Mouse (Mus musculus): ENCODE measurements at regions not wholly inside any gene's neighbourhood (a gene's known extent, or its start where the extent isn't known, plus 50 kb on each side); places are given as distances from the start of the nearest gene placed in this dataset.

DNA sequence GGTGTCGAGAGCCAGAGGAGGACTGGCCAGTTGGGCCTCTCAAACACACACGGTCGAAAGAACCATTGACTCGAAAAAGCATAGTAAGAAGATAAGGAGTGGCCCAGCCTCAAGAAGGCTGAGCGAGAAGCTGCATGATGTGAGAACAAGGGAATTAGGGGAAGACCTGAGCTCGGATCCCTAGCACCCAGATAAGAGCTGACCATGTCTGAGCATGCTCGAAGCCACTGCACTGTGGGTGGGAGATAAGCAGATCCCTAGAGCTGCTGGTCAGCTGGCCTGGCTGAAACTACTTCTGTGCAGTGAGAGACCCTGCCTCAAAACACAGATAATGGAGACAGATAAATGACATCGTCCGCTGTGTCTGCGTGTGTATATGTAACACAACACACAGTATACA, 111.8 kb upstream of the Tmem189 start:
- Histone ChIP-seq H3K27ac (ENCODE audit: insufficient read depth, low read length) (no peak overlapping the region), H3K4me1 (ENCODE audit: control insufficient read depth, insufficient read depth, low read length) (no peaks in the 10 kb centered on the region), H3K4me3 (ENCODE audit: insufficient read depth, low read length) (no peak overlapping the region)
- TF ChIP-seq POLR2A (IDR thresholded peaks at IDR 0.05; ENCODE audit: extremely low read depth, insufficient read depth, low read length) (no peak), CTCF (IDR thresholded peaks at IDR 0.05; ENCODE audit: extremely low read depth, insufficient read depth, low read length) (no peak)

DNA sequence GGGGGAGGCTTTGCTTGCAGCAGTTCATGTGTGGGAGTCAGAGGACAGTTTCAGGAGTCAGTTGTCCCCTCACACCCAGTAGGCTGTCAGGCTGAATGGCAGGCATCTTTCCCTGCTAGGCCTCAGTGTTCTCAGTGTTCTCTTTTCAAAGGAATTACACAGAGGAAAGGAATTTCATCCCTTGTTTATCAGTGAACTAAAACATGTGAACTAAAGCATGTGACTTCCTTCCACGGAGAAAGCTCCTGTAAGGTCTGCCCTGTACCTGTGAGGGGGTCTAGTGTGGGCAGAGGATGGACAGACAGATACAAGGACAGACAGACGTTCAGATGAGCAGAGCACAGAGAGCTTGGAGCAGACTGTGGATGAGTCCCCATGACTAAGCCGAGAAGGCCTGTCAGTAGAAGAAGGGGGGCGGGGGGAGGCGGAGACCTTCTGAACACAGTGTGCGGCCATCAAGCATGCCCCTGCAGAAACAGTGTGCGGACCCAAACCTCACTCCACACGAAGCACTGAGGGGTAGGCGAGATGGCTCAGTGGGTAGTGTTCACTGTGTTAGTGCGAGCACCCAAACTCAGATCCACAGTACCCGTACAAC, 111.1 kb upstream of the Tmem189 start:
- no peak for TF ChIP-seq POLR2A (IDR thresholded peaks at IDR 0.05; ENCODE audit: extremely low read depth, insufficient read depth, low read length)
- no peak for TF ChIP-seq CTCF (IDR thresholded peaks at IDR 0.05; ENCODE audit: extremely low read depth, insufficient read depth, low read length)
- Histone ChIP-seq H3K4me3 (ENCODE audit: insufficient read depth, low read length) (no peak overlapping the region), H3K4me1 (ENCODE audit: control insufficient read depth, insufficient read depth, low read length) (no peaks in the 10 kb centered on the region), H3K27ac (ENCODE audit: insufficient read depth, low read length) (no peak overlapping the region)

DNA sequence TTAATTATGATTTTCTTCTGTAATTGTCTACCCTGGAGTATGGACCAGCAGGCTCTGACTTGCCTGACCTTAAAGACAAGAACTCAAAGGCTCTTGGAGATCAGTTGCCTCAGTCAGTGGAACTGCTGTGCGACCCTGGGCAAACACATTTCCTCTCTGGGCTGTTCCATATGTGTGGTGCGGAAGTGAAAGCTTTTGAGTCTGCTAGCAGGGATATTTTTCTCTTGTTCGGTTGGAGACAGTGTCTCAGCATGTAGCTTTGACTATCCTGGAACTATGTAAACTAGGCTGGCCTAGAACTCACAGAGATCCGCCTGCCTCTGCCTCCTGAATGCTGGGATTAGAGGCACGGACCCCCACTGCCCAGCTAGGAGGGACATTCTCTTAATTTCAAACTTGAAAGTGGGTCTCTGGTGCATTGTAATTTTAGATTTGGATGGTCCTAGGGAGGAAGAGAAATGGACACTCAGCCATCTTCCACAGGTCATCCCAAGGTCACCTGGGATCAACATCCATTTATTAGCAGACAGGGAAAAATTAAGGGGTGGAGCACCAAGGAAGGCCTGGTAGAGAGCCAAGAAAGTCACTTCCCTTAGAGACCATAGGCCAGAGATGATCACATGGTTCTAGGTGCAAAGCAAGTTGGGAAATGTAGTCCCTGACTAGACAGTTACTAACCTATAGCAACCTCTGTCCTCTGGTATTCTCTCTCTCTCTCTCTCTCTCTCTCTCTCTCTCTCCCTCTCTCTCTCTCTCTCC, 110.2 kb upstream of the Tmem189 start:
- TF ChIP-seq POLR2A (IDR thresholded peaks at IDR 0.05; ENCODE audit: extremely low read depth, insufficient read depth, low read length) (no peak), CTCF (IDR thresholded peaks at IDR 0.05; ENCODE audit: extremely low read depth, insufficient read depth, low read length) (no peak)
- H3K4me3 ChIP-seq (ENCODE audit: insufficient read depth, low read length), result no peak overlapping the region
- no peak overlapping the region for H3K27ac ChIP-seq (ENCODE audit: insufficient read depth, low read length)
- no peaks in the 10 kb centered on the region for H3K4me1 ChIP-seq (ENCODE audit: control insufficient read depth, insufficient read depth, low read length)

DNA sequence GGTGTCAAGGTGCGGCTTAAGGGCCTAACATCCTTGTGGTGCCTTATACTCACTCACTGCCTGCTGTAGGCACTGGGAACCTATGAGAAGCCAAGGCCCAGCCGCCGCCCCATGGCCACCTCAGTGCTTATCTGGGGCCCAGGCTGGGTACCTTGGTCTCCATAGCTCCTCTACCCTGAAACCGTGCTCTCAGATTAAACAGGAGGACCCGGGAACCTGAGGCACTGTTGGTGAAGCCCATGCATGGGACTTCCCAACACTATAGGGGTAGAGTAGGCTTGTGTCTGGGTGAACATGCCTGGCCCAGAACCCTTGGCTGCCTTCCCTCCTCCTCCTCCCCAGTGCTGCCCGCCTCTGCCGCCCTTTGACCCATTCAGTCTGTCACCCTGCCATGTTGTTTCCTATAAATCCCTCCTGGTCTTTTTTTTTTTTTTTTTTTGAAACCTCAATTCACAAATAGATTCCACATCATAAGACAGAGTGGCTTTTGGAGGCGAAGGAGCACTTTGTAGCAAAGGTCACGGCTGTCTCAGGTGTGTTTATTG, 109.4 kb upstream of the Tmem189 start:
- TF ChIP-seq CTCF (IDR thresholded peaks at IDR 0.05; ENCODE audit: extremely low read depth, insufficient read depth, low read length) (no peak), POLR2A (IDR thresholded peaks at IDR 0.05; ENCODE audit: extremely low read depth, insufficient read depth, low read length) (no peak)
- H3K27ac ChIP-seq (ENCODE audit: insufficient read depth, low read length), result no peak overlapping the region
- no peaks in the 10 kb centered on the region for H3K4me1 ChIP-seq (ENCODE audit: control insufficient read depth, insufficient read depth, low read length)
- H3K4me3 ChIP-seq (ENCODE audit: insufficient read depth, low read length), result no peak overlapping the region

DNA sequence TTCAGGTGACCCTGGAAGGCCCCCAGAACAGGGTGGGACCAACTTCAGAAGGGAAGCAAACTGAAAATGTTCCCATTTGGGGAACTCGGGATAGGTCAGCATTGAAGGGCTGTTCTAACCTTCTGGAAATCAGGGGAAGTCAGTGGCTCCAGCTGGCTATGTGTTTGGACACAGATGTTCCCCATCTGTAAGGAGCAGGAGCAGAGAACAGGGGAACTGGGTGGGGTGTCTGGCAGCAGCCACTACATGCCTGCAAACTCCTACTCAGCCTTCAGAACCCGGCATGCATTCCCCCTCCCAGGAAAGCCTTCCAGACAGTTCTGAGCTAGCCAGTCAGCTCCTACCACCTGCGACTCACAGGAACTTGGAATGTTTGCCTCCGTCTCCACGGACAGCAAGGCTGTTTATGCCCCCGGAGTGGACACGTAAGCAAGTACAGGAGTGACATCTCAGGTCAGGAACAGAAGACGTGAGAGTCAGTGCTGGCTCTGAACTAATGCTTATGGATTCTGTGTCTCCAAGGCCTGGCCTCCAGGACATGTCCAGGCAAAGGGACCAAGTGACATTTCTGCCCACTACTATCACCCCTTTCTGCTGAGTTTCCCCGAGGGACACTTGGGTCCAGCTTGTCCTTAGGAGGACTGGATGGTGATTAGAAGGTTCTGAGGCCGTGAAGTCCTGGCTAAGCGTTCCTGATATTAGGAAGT, 108.6 kb upstream of the Tmem189 start:
- Histone ChIP-seq H3K27ac (ENCODE audit: insufficient read depth, low read length) (no peak overlapping the region), H3K4me3 (ENCODE audit: insufficient read depth, low read length) (no peak overlapping the region), H3K4me1 (ENCODE audit: control insufficient read depth, insufficient read depth, low read length) (no peaks in the 10 kb centered on the region)
- TF ChIP-seq CTCF (IDR thresholded peaks at IDR 0.05; ENCODE audit: extremely low read depth, insufficient read depth, low read length), result no peak
- no peak for TF ChIP-seq POLR2A (IDR thresholded peaks at IDR 0.05; ENCODE audit: extremely low read depth, insufficient read depth, low read length)

DNA sequence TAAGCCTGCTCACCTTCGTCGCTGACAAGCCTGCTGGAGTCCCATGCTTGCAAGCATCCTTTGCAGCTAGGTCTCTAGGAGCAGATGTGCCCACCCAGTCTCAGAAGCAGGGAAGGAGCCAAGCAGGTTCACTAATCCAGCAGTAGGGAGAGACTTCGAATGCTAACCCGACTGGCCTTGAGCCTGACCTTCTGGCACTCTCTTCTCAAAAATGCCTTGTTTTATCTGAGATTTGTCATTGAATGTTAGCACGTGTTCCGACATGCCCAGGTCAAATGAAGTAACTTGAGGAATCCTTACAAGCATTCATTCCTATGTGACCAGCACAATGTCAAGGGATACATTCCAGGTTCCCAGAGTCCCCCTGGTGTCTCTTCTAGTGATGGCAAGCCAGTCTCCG, 105.9 kb upstream of the Tmem189 start:
- no peaks in the 10 kb centered on the region for H3K4me1 ChIP-seq (ENCODE audit: control insufficient read depth, insufficient read depth, low read length)
- no peak overlapping the region for H3K27ac ChIP-seq (ENCODE audit: insufficient read depth, low read length)
- TF ChIP-seq POLR2A (IDR thresholded peaks at IDR 0.05; ENCODE audit: extremely low read depth, insufficient read depth, low read length) (no peak), CTCF (IDR thresholded peaks at IDR 0.05; ENCODE audit: extremely low read depth, insufficient read depth, low read length) (no peak)
- H3K4me3 ChIP-seq (ENCODE audit: insufficient read depth, low read length), result no peak overlapping the region

DNA sequence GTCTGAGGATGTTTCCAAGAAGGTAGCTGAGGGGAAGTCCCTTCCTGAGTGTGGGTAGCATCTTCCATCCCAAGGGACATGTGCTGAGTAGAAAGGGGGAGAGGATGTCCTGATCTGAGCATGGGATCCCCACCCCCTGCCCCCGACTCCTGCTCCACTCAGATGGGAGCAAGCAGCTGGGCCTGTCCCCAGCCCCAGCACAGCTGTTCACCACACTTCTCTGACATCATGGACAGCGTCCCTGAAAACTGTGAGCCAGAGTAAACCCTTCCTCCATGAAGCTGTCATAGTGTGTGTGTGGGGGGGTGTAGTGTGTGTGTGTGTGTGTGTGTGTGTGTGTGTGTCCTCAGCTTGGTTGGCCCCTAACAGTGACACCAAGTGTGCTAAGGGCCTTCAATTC, 104.3 kb upstream of the Tmem189 start:
- Histone ChIP-seq H3K27ac (ENCODE audit: insufficient read depth, low read length) (no peak overlapping the region), H3K4me3 (ENCODE audit: insufficient read depth, low read length) (no peak overlapping the region), H3K4me1 (ENCODE audit: control insufficient read depth, insufficient read depth, low read length) (no peaks in the 10 kb centered on the region)
- no peak for TF ChIP-seq POLR2A (IDR thresholded peaks at IDR 0.05; ENCODE audit: extremely low read depth, insufficient read depth, low read length)
- no peak for TF ChIP-seq CTCF (IDR thresholded peaks at IDR 0.05; ENCODE audit: extremely low read depth, insufficient read depth, low read length)

DNA sequence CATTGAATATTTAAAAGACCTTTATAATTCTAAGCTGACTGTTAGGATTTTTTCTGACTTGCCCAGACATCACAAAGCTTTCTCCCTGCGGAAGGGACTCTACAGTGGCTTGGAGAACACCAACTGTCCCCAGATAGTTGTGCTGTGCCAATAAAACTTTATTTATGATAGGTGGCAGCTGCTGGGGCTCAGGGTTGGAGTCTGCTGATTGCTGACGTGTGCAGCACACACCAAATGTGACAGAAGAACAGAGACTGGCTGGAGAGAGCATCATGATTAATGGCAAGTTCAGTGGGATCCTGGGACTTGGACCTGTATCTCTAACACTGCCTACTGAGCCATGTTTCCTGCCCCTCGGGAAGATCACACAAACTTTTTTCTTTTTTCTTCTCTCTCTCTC, 103.1 kb upstream of the Tmem189 start:
- Histone ChIP-seq H3K27ac (ENCODE audit: insufficient read depth, low read length) (no peak overlapping the region), H3K4me1 (ENCODE audit: control insufficient read depth, insufficient read depth, low read length) (no peaks in the 10 kb centered on the region), H3K4me3 (ENCODE audit: insufficient read depth, low read length) (no peak overlapping the region)
- TF ChIP-seq POLR2A (IDR thresholded peaks at IDR 0.05; ENCODE audit: extremely low read depth, insufficient read depth, low read length) (no peak), CTCF (IDR thresholded peaks at IDR 0.05; ENCODE audit: extremely low read depth, insufficient read depth, low read length) (no peak)

DNA sequence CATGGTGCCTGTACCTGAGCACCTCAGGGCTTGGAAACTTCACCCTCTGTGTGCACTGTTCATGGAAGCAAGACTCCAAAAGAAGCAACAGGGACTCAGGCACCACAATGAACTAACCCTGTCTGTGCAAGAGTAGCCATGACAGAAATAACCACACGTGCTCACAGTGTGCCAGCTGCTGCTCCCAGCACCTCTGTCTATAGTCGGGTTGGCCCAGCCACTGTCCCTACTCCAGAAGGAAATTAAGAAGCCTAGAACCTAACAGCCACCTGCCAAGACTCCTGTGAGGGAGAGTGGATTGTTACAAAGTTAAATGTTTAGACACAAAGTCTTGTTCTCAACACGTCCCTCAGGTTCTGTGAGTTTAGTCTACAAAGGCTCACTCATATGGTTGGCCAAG, 102.7 kb upstream of the Tmem189 start:
- no peaks in the 10 kb centered on the region for H3K4me1 ChIP-seq (ENCODE audit: control insufficient read depth, insufficient read depth, low read length)
- TF ChIP-seq POLR2A (IDR thresholded peaks at IDR 0.05; ENCODE audit: extremely low read depth, insufficient read depth, low read length) (no peak), CTCF (IDR thresholded peaks at IDR 0.05; ENCODE audit: extremely low read depth, insufficient read depth, low read length) (no peak)
- no peak overlapping the region for H3K4me3 ChIP-seq (ENCODE audit: insufficient read depth, low read length)
- no peak overlapping the region for H3K27ac ChIP-seq (ENCODE audit: insufficient read depth, low read length)
